Mouse (Mus musculus): ENCODE measurements around the gene Nup107. TPM values are rescaled to one million over a fixed set of nuclear protein-coding genes. Genes with fewer than 3 reads are reported as not detected.

The Nup107 gene
- polyA plus RNA-seq, 1 experiment from 2014 or later = 39.1 TPM

- H3K36me3 ChIP-seq (replicated peaks; ENCODE audit: control insufficient read depth, insufficient read depth) = peaks cover 84% of the 10 kb centered on the region
- H3K9ac ChIP-seq = no peak overlapping the region
- H3K4me1 ChIP-seq (replicated peaks; ENCODE audit: control insufficient read depth, insufficient read depth, low read length) = no peaks in the 10 kb centered on the region
- ATAC-seq (ENCODE audit: low FRiP score) (no peak), DNase-seq (ENCODE audit: low spot score) (no peak)
- no peak overlapping the region for H3K27ac ChIP-seq
- H3K4me2 ChIP-seq (replicated peaks) = no peak overlapping the region
- whole genome bisulfite sequencing = 97% methylated on average over 17 of the region's 17 CpGs
- no peaks in the 10 kb centered on the region for H3K27me3 ChIP-seq (ENCODE audit: control insufficient read depth, insufficient read depth, low read length)
- H3K4me3 ChIP-seq (replicated peaks; ENCODE audit: low read length) = no peak overlapping the region
- no peaks in the 10 kb centered on the region for H3K9me3 ChIP-seq (ENCODE audit: control insufficient read depth, low read length)
Measured at GRCm38 (mm10) chr10:117781021-117781725, 11.3 kb downstream of the Nup107 start.

- peaks cover 85% of the 10 kb centered on the region for H3K36me3 ChIP-seq (replicated peaks; ENCODE audit: control insufficient read depth, insufficient read depth)
- no peak overlapping the region for H3K9ac ChIP-seq
- H3K4me3 ChIP-seq (replicated peaks; ENCODE audit: low read length) = no peak overlapping the region
- DNase-seq (ENCODE audit: low spot score) (no peak), ATAC-seq (ENCODE audit: low FRiP score) (no peak)
- no peak overlapping the region for H3K4me2 ChIP-seq (replicated peaks)
- 96% methylated on average over 6 of the region's 6 CpGs for WGBS
- H3K4me1 ChIP-seq (replicated peaks; ENCODE audit: control insufficient read depth, insufficient read depth, low read length) = no peaks in the 10 kb centered on the region
- no peaks in the 10 kb centered on the region for H3K9me3 ChIP-seq (ENCODE audit: control insufficient read depth, low read length)
- H3K27ac ChIP-seq = no peak overlapping the region
- no peaks in the 10 kb centered on the region for H3K27me3 ChIP-seq (ENCODE audit: control insufficient read depth, insufficient read depth, low read length)
Measured at GRCm38 (mm10) chr10:117780306-117780911, 12.1 kb downstream of the Nup107 start.

GRCm38 (mm10) chr10:117779581-117780305 lies 12.8 kb downstream of the Nup107 start:
- WGBS = 89% methylated on average over 8 of the region's 8 CpGs
- H3K4me2 ChIP-seq (replicated peaks) = no peak overlapping the region
- H3K9me3 ChIP-seq (ENCODE audit: control insufficient read depth, low read length) = no peaks in the 10 kb centered on the region
- no peaks in the 10 kb centered on the region for H3K4me1 ChIP-seq (replicated peaks; ENCODE audit: control insufficient read depth, insufficient read depth, low read length)
- no peak overlapping the region for H3K27ac ChIP-seq
- ATAC-seq (ENCODE audit: low FRiP score) (no peak), DNase-seq (ENCODE audit: low spot score) (no peak)
- peaks cover 86% of the 10 kb centered on the region for H3K36me3 ChIP-seq (replicated peaks; ENCODE audit: control insufficient read depth, insufficient read depth)
- no peaks in the 10 kb centered on the region for H3K27me3 ChIP-seq (ENCODE audit: control insufficient read depth, insufficient read depth, low read length)
- H3K9ac ChIP-seq = no peak overlapping the region
- no peak overlapping the region for H3K4me3 ChIP-seq (replicated peaks; ENCODE audit: low read length)

GRCm38 (mm10) chr10:117778951-117779350 lies 13.6 kb downstream of the Nup107 start:
- ATAC-seq (ENCODE audit: low FRiP score) (no peak), DNase-seq (ENCODE audit: low spot score) (no peak)
- Histone ChIP-seq H3K36me3 (replicated peaks; ENCODE audit: control insufficient read depth, insufficient read depth) (peaks cover 87% of the 10 kb centered on the region), H3K4me1 (replicated peaks; ENCODE audit: control insufficient read depth, insufficient read depth, low read length) (no peaks in the 10 kb centered on the region), H3K9me3 (ENCODE audit: control insufficient read depth, low read length) (no peaks in the 10 kb centered on the region), H3K4me2 (replicated peaks) (no peak overlapping the region), H3K27ac (no peak overlapping the region), H3K4me3 (replicated peaks; ENCODE audit: low read length) (no peak overlapping the region), H3K27me3 (ENCODE audit: control insufficient read depth, insufficient read depth, low read length) (no peaks in the 10 kb centered on the region), H3K9ac (no peak overlapping the region)
- 93% methylated on average over 4 of the region's 4 CpGs for WGBS

GRCm38 (mm10) chr10:117778328-117778910 lies 14.1 kb downstream of the Nup107 start:
- H3K4me1 ChIP-seq (replicated peaks; ENCODE audit: control insufficient read depth, insufficient read depth, low read length) = no peaks in the 10 kb centered on the region
- H3K4me2 ChIP-seq (replicated peaks) = no peak overlapping the region
- H3K36me3 ChIP-seq (replicated peaks; ENCODE audit: control insufficient read depth, insufficient read depth) = peaks cover 87% of the 10 kb centered on the region
- DNase-seq (ENCODE audit: low spot score) = no peak
- no peaks in the 10 kb centered on the region for H3K27me3 ChIP-seq (ENCODE audit: control insufficient read depth, insufficient read depth, low read length)
- no peaks in the 10 kb centered on the region for H3K9me3 ChIP-seq (ENCODE audit: control insufficient read depth, low read length)
- no peak overlapping the region for H3K9ac ChIP-seq
- ATAC-seq (ENCODE audit: low FRiP score) = no peak
- H3K27ac ChIP-seq = no peak overlapping the region
- WGBS = 97% methylated on average over 12 of the region's 12 CpGs
- H3K4me3 ChIP-seq (replicated peaks; ENCODE audit: low read length) = no peak overlapping the region

- 96% methylated on average over 17 of the region's 17 CpGs for WGBS
- H3K36me3 ChIP-seq (replicated peaks; ENCODE audit: control insufficient read depth, insufficient read depth) = peaks cover 89% of the 10 kb centered on the region
- H3K4me2 ChIP-seq (replicated peaks) = no peak overlapping the region
- no peaks in the 10 kb centered on the region for H3K27me3 ChIP-seq (ENCODE audit: control insufficient read depth, insufficient read depth, low read length)
- no peak overlapping the region for H3K4me3 ChIP-seq (replicated peaks; ENCODE audit: low read length)
- ATAC-seq (ENCODE audit: low FRiP score) = no peak
- H3K4me1 ChIP-seq (replicated peaks; ENCODE audit: control insufficient read depth, insufficient read depth, low read length) = no peaks in the 10 kb centered on the region
- no peak overlapping the region for H3K9ac ChIP-seq
- no peaks in the 10 kb centered on the region for H3K9me3 ChIP-seq (ENCODE audit: control insufficient read depth, low read length)
- no peak for DNase-seq (ENCODE audit: low spot score)
- H3K27ac ChIP-seq = no peak overlapping the region
Measured at GRCm38 (mm10) chr10:117777501-117778327, 14.8 kb downstream of the Nup107 start.

- Histone ChIP-seq H3K4me2 (replicated peaks) (no peak overlapping the region), H3K9ac (no peak overlapping the region), H3K4me1 (replicated peaks; ENCODE audit: control insufficient read depth, insufficient read depth, low read length) (no peaks in the 10 kb centered on the region), H3K36me3 (replicated peaks; ENCODE audit: control insufficient read depth, insufficient read depth) (peaks cover 90% of the 10 kb centered on the region), H3K27ac (no peak overlapping the region), H3K4me3 (replicated peaks; ENCODE audit: low read length) (no peak overlapping the region), H3K9me3 (ENCODE audit: control insufficient read depth, low read length) (no peaks in the 10 kb centered on the region), H3K27me3 (ENCODE audit: control insufficient read depth, insufficient read depth, low read length) (no peaks in the 10 kb centered on the region)
- WGBS = 98% methylated on average over 3 of the region's 3 CpGs
- DNase-seq (ENCODE audit: low spot score) = no peak
- no peak for ATAC-seq (ENCODE audit: low FRiP score)
Measured at GRCm38 (mm10) chr10:117777103-117777470, 15.4 kb downstream of the Nup107 start.

- Histone ChIP-seq H3K36me3 (replicated peaks; ENCODE audit: control insufficient read depth, insufficient read depth) (peaks cover 88% of the 10 kb centered on the region), H3K4me1 (replicated peaks; ENCODE audit: control insufficient read depth, insufficient read depth, low read length) (no peaks in the 10 kb centered on the region), H3K9ac (no peak overlapping the region), H3K9me3 (ENCODE audit: control insufficient read depth, low read length) (no peaks in the 10 kb centered on the region), H3K27me3 (ENCODE audit: control insufficient read depth, insufficient read depth, low read length) (no peaks in the 10 kb centered on the region), H3K4me2 (replicated peaks) (no peak overlapping the region), H3K27ac (no peak overlapping the region), H3K4me3 (replicated peaks; ENCODE audit: low read length) (no peak overlapping the region)
- no peak for DNase-seq (ENCODE audit: low spot score)
- WGBS = 95% methylated on average over 12 of the region's 12 CpGs
- ATAC-seq (ENCODE audit: low FRiP score) = no peak
Measured at GRCm38 (mm10) chr10:117776281-117777102, 16.0 kb downstream of the Nup107 start.
